Mouse (Mus musculus) megakaryocyte progenitor cell, adult 5-6 weeks (primary cell): ENCODE results near the gene Derl3. TPM values are rescaled to one million over a fixed set of nuclear protein-coding genes. Genes with fewer than 3 reads are reported as not detected.
"Not testable (repeated sequence)": the region's sequence is repeated elsewhere in the genome, so short reads cannot be mapped to it uniquely, and the experiment has no call there.

Source experiments
- ATAC-seq: replicated peaks from 2 replicates; pipeline ENCODE4 v1.8.0; 2016; ENCODE audit warnings: mild to moderate bottlenecking, moderate TSS enrichment, inconsistent platforms; ENCODE audit not compliant: poor library complexity
- total RNA-seq, 2 experiments: library from RNA; stranded (forward) in 1 of 2; stranded (reverse) in 1 of 2; fragments of 157-497, 149-512 nt in 1 of 2; fragments of 200-1000 nt in 1 of 2; gene quantifications; 2 replicates each; pipeline versions ENCODE4 v1.2.3 to v1.2.4; 2015 to 2017

Gene Derl3
- total RNA-seq (2015) (0.54 and 0.64 TPM in 2 replicates), total RNA-seq (2017) (0.95 and 2.2 TPM in 2 replicates)

DNA sequence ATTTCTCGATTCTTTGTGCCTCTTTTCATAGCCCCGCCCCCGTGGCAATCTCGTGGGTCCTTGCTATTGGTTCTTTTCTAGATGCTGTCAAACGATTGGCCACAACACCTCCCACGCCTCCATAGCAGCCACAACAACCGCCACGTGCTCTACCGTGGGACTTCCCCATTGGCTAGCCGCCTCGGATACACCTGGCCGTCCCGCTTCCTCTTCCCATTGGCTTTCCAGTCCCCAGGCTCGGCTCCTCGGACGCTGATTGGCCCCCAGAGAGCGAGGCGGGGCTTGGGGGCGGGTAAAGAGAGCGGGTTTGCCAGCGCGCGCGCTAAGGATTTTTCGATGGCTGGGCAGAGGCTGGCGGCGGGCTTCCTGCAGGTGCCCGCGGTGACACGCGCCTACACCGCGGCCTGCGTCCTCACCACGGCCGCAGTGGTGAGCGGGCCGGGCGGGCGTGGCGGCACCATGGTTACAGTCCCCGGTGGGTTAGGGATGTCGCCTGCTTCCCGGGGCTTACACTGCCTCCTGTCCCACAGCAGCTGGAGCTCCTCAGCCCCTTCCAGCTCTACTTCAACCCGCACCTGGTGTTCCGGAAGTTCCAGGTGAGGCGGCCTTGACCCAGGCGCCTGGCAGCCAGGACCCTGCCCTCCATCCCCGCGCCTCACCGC is at the start of gene Derl3:
TSS of gene Derl3 (plus strand) at position 325 of the 662 bp plus-strand sequence.
- ATAC-seq, result peak; percentile 98

DNA sequence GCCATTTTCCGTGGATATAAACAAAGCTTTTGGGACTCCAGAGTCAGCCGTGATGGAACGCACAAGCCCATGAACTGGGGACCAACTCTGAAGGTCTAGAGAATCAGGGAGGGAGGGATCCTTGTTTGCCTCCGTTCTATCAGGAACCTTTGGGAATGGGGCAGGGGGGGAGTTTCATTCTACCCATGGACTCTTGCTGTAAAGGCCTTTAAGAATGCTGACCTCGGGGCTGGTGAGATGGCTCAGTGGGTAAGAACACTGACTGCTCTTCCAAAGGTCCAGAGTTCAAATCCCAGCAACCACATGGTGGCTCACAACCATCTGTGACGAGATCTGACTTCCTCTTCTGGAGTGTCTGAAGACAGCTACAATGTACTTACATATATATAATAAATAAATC is 49.3 kb upstream of the Derl3 start:
- not testable (repeated sequence) for ATAC-seq

DNA sequence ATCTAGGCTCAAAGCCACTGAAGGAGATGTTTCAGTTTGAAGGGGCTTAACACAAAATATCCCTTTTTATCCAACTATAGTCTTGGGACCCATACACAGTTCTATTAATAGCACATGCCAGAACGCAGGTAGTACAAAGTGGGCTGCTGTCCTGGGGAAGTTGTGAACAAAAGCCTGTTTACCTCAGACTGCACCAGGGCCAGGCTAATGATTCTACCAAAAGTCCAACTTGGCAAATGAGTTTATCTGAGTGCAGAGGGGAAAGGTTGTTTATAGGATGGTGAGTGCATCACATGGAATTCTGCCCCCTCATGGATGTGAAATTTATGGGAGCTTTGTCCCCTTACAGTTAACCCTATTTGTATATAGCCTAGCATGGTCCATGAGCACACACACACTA is 48.4 kb upstream of the Derl3 start:
- no peak for ATAC-seq

DNA sequence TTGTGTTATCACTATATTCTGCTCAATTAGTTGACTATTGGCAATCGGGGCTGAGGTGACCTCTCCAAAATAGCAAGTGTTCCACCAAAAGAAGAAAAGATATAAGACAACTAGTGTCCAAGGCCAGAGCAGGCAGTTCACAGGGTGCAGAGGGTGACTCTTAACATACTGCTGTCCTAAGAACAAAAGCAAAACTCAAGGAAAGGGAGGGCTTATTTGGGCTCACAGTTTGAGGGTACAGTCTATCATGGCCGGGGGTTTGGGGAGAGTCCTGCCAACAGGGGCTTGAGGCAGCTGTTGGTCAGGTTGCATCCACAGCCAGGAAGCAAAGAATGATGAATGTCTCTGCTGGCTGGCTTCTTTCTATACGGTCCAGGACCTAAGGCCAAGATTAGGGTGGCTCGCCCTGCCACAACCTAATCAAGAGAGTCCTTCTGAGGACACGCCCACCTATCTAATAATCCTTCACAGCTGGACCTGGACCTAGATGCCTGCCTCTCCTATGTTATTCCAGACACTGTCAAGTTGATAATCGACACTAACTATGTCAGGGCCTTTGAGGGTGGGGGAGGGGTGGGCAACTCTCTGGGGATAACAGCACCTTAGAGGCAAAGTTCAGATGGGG is 47.8 kb upstream of the Derl3 start:
- peak; percentile 87 for ATAC-seq

DNA sequence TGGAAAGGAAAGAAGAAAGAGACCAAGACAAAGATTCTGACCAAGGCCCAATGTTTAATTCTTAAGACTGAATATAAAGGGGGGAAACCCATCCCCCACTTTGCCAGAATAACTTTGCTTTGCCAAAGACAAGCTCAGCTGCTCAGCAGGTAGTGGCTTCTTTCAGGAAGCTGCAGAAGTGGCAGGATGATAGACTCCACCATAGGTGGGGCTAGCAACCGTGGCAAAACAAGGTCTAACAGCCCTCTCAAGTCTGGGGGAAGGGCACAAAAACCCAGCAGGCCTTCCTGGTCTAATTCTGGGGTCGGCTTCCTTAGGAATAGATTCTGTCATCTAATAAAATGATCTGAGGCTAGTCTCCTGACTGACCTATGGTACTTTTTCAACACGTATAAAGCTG is 44.8 kb upstream of the Derl3 start:
- ATAC-seq, result no peak

DNA sequence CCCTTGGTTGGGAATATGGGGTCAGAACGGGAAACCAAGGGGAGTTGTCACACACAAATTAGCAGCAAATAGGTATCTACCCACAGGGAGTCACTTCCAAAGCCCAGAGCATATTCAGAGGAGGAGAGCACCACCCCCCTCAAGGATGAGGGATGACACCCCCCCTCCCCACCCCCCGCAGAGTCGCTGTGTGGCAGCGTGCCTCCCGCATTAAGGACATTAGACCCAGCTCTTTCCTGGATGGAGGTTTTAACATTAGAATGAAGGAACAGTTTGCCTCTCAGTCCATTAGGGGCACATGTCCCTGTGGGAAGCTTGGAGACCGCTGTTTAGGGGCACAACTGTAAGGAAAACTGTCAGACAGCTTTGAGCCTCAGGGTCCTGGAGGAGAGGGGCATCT is 42.1 kb upstream of the Derl3 start:
- no peak for ATAC-seq

DNA sequence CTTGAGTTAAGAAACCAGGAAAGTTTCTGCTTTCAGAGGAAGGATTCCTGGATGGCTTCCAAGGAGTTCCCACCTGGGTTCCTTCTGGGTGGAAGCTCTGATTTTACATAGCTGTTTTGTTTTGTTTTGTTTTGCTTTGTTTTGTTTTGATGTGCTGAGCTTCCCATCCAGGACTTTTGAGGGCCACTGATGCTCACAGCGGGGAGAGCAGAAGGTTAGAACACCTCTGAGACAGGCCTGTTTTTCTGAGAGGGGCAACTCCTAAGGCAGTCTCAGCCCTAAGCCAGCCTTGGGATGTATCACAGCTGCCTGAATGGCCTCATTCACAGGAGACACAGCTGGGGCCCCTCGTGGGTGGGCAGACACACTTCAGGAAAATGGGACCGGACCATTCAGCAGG is 41.5 kb upstream of the Derl3 start:
- no peak for ATAC-seq

DNA sequence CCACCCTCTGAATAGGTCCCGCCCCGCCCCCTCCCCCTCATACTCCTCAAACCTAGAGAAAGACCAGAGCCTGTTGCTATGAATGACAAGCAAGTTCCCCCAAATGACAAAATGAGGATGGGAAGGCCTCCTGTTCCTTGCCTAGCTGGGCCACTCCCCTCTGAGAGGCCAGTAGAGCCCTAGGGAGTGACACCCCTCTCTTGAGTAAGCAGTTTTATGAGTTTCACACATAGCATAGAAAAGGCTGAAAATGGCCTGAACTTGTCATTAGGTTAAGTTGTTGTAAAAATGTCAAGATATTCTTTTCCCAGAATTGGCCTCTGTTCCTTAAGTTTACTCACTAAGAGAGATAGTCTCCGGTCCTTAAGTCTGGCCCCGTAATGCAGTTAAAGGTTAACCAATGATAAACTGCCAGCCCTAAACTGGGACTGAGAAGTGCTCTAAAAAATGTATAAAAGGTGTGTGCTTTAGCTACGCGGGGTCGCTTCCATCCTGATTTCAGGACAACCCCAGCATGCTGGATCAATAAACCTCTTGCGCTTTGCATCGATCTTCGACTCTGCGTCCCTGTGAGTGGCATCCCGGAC is 40.6 kb upstream of the Derl3 start:
- no peak for ATAC-seq

DNA sequence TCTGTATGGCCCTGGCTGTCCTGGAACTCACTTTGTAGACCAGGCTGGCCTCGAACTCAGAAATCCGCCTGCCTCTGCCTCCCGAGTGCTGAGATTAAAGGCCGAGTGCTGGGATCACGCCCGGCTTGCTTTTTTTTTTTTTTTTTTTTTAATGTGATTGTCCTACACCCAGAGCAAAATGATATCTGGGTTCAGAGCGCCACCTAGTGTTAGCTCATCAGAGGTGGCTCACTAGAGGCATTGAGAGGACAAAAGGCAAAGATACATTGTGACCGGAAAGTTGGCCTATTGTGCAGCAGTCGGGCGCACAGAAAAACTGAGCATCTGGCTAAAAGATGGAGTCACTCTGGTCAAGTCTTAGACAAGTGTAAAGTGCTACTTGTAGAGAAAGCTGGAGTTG is 39.8 kb upstream of the Derl3 start:
- ATAC-seq, result peak; percentile 89

DNA sequence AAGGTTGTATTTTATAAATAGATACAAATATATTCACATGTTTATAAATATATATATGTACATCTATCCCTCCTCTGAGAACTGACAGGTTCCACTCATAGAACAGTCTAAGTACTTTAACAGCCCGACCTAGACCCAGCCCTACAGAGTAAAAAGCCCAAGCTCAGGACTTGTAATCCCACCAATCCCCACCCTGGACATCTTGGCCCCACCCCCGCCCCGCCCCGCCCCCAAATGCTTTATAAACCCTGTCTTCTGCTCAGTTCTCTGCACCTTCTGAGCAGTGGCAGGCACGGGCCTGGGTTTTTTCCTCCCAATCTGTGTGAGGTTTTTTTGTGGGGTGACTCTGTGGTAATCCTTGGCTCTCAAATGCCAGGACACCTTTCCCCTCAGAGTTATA is 39.1 kb upstream of the Derl3 start:
- ATAC-seq, result no peak

DNA sequence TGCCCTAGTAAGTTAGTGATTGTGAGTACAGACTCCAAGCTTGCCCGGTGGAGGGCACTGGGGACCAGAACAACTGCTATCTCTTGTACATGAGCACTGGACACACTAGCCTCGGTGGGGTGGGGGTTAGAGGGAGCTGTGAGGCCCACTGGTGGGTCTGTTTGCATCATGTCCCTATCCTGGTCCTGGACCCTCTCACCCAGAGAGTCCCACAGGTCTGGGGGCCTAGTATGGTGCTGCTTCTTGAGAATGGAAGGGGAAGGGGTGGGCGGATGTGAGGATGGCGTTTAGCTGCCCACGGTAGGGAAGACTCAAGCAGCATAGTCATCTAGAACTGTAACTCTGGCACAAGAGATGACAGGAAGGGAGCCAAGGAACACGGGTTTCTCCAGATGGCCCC is 38.4 kb upstream of the Derl3 start:
- no peak for ATAC-seq

DNA sequence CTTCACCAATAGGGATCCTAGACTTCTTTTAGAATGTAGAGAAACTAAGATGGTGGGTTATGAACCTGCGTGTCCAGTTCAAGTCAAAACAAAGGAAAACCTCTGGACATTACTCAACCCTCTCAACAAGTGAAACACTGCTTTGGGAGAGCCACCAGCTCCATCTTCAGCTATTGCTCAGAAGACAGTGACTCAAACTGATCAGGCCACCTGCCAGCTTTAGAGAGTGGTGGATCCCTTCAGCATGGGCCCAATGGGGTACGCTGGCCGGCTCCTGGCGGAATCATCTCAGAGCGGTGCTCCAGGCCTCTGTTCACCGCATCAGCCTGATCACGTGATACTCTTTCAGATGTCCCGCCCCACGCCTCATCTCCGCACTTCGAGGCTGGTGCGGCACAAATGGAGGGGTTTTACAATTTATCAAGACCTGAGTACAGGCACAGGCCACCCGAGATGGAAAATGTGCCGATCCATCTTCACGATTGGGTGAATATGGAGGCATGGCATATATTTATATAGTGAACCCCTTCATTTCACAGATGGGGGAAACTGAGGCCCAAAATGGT is 37.7 kb upstream of the Derl3 start:
- ATAC-seq, result no peak

DNA sequence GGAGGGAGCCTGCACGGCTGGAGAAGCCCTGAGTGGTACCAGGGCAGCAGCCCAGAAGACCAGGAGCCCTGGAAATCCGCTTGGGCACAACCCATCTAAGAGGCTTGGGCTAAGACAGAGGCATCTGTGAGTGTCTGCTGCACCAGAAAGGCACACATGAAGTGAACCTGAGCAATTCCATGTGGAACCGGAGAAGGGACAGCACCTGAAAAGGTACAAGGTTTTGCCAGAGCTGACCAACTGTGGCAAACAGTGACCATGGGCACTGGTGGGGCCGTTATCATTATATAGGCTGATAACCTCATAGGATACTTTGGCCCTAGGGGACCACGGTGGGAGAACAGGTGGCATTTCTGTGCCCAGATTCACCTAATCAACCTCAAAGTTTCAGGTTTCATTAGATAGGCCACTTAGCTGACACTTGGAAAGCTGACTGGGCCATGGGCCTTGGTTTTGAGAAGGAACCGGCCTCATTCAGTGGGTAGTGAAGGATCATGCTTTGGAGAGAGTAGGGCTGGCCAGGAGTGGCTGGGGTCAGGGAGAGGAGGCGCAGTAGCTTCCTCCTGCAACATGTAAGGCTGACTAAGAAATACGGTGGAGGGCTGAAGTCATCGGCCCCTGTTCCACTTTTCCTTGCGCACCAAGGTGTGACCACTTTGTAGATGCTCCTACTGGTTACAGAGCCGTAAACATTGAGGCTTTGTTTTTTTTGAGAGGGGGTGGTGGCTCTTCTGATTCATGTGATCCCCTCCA is 36.9 kb upstream of the Derl3 start:
- no peak for ATAC-seq

DNA sequence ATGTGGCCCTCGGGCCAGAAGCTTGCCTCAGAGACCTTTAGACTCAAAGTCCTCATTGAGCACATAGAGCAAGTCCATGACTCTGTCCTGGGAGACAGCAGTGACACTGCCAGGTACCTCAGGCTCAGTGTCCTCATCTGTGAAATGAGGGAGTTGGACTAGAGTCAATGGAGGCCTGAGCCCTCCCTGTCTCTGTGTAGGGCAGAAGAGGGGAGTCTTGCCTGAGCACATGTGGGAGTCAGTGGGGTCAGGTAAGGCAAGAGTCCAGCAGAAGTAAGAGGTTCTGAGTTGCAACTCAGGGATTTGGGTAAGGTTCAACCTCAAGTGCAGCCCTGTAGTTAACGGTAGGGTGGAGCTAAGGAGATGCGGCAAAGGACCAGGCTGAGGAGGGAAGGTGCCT is 36.2 kb upstream of the Derl3 start:
- no peak for ATAC-seq

DNA sequence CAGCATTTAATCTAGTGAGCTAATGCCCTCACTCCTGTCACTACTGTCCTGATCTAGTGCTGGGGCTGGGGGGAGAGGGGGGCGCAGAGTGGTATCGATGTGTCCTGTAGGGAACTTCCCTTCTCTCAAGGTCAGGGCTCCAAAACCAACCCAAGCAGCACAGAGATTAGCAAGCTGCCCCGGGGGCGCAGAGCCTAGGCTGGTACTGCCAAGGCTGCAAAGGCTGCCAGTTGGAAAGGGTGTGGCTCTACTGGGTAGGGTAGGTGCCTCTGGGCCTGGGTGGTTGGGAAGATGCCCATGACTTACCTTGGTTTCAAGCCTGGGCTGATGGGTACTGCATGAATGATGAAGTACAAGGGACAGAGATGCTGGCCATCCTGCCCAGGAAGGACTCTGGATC is 35.6 kb upstream of the Derl3 start:
- ATAC-seq, result no peak

DNA sequence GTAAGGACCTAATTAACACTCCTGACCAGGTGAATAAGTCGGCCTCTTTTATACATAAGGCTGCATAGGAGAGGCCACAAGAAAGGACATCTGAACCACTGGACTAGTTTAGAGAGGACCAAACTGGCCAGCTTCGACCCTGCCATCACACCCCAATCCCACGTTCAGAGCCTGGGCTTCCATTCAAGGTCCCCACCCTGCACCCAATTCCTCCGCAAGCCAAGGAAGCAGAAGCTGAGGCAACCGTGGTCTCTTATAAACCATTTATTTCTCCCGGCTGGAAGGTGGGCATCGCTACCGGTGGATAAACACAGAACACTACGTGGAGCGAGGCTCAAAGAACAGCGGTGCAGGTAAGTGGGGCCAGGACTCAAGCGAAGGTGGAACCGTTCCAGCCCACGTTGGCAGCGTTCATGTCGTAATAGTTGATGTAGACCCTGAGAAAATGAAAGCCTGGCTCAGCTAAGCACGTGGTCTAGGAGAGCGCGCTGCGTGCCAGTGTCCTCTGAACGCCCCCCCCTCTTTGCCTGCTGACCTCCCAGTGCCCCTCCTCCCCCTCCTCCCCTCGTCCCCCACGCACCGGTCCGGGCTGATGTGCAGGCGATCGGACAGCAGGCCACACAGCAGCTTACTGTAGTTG is 34.0 kb upstream of the Derl3 start:
- ATAC-seq, result peak; percentile 43

DNA sequence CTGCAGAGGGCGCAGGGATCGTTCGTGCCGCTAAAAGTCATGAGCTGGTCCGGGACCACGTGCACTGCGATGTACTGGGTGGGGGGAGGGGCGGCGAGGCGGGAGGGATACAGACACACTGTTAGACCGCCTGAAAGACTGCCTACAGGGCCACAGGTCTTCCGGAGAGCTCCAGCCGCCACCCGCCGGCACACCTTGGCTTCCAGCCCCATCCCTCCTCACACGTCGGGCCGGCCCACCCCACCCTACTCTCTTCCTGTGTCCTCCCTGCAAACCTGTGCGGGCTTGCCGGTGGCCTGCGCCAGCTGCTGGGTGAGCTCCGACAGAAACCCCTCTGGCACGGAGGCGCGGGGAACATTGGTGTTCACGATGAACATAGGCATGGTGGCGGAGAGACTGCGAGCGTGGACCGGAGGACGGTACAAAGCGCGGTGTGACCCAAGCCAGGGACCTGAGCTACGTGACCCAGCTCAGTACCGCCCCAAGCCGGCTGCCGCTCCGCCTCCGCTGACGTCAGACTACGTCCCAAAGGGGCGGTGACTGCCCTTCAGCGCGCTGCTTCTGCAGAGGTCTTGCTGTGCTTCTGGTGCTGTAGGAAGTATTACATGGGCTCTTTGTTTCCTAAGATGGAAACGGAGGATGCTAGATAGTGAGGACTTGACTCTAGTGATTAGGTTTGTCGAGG is 33.3 kb upstream of the Derl3 start, which contains the start of gene Mif:
TSS of gene Mif (minus strand) at position 455 of the 685 bp plus-strand sequence.
- peak; percentile 95 for ATAC-seq

DNA sequence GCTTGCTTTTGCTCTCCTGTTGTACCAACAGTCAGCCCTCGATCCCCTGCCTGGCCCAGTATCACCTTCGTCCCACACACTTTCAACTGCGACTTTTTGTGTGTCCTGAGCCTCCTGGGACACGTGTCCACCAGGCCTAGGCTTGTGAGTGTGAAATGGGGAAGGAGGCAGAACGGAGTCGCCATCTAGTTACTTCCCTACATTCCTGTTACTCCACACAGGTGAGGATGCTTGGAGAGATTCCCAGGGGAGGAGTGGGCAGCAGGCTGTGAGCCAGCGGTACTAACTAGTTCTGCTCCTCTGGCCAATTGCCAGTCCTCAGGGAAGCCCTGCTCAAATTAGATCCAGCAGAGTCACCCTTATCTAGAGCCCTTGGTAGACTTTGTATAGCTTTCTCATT is 32.5 kb upstream of the Derl3 start:
- 0 out of 2 replicates have a peak, but pooled peaks have one; percentile 5 for ATAC-seq

DNA sequence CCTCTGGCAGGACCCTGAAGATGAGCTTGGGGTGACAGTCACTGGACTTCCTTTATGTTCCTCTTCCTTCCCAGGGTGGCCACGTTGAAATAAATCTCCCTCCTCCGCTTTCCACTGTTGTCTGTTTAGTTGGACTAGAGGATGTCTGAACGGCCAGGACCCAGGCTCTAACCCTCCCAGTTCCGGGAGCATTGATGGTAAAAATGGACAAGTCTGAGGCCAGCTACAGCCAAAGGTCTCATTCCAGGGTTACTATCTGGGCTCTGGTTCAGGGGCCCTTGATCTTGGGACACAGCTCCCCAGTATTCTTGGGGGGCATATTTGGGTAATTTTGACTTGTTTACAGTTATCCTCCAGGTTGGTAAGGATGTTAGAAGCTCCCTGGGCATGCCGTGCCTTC is 31.6 kb upstream of the Derl3 start:
- ATAC-seq, result no peak
